Mouse (Mus musculus): ENCODE measurements around the gene Elp5. TPM values are rescaled to one million over a fixed set of nuclear protein-coding genes. Genes with fewer than 3 reads are reported as not detected.

The Elp5 gene
- polyA plus RNA-seq, 1 experiment = 77.6 TPM

DNA sequence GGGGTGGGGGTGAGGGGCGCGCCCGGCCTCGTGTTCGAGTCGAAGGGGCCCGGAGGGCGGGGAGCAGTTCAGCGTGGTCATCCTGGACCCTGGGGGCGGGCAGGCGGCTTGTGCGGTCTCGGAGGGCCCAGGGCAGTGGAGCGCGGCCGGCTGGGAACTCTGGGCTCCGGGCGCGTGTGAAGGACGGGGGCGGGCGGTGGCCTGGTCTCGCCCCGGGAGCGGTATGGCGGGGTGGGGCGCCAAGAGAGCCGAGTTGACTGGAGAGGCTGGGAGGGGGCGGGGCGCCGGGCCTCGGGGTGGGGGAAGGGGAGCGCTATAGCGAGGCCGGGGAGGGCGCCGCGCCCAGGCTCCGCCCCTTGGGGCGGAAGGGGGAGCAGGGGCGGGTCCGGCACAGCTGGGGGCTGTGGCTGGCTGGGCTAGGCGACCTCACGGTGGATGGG lies 14.8 kb upstream of the Elp5 start:
- H3K4me1 ChIP-seq (ENCODE audit: control insufficient read depth, insufficient read depth, low read length) = no peaks in the 10 kb centered on the region
- peak overlapping the region; percentile 80 for H3K4me3 ChIP-seq (ENCODE audit: low read depth, low read length)
- H3K27me3 ChIP-seq (ENCODE audit: control insufficient read depth, insufficient read depth, low read length, poor library complexity, severe bottlenecking) = no peaks in the 10 kb centered on the region
- peak overlapping the region; percentile 97 for H3K9ac ChIP-seq (ENCODE audit: low read depth, poor library complexity, severe bottlenecking)
- peak overlapping the region; percentile 66; the same call in 1 of the 2 replicates for H3K27ac ChIP-seq (ENCODE audit: insufficient read depth, low read length)
- TF ChIP-seq EP300 (IDR thresholded peaks at IDR 0.05; ENCODE audit: insufficient read depth, low read depth, low read length) (no peak), POLR2A (IDR thresholded peaks at IDR 0.05; ENCODE audit: insufficient read depth, low read length) (peak; percentile 28)
- no peaks in the 10 kb centered on the region for H3K9me3 ChIP-seq (replicated peaks; ENCODE audit: control insufficient read depth, insufficient read depth, low read length, poor library complexity, severe bottlenecking)
- H3K36me3 ChIP-seq (ENCODE audit: control insufficient read depth, insufficient read depth, low read length, poor library complexity, severe bottlenecking) = peaks cover 26% of the 10 kb centered on the region

GRCm38 (mm10) chr11:69996161-69997061 lies 14.1 kb upstream of the Elp5 start:
- Histone ChIP-seq H3K27me3 (ENCODE audit: control insufficient read depth, insufficient read depth, low read length, poor library complexity, severe bottlenecking) (no peaks in the 10 kb centered on the region), H3K36me3 (ENCODE audit: control insufficient read depth, insufficient read depth, low read length, poor library complexity, severe bottlenecking) (peaks cover 26% of the 10 kb centered on the region), H3K4me1 (ENCODE audit: control insufficient read depth, insufficient read depth, low read length) (no peaks in the 10 kb centered on the region), H3K27ac (ENCODE audit: insufficient read depth, low read length) (peak overlapping the region; percentile 66), H3K9me3 (replicated peaks; ENCODE audit: control insufficient read depth, insufficient read depth, low read length, poor library complexity, severe bottlenecking) (no peaks in the 10 kb centered on the region), H3K4me3 (ENCODE audit: low read depth, low read length) (peak overlapping the region; percentile 80), H3K9ac (ENCODE audit: low read depth, poor library complexity, severe bottlenecking) (peak overlapping the region; percentile 97)
- no peak for TF ChIP-seq CTCF (IDR thresholded peaks at IDR 0.05; ENCODE audit: low read depth, low read length)
- no peak for TF ChIP-seq EP300 (IDR thresholded peaks at IDR 0.05; ENCODE audit: insufficient read depth, low read depth, low read length)
- no peak for TF ChIP-seq POLR2A (IDR thresholded peaks at IDR 0.05; ENCODE audit: insufficient read depth, low read length)

DNA sequence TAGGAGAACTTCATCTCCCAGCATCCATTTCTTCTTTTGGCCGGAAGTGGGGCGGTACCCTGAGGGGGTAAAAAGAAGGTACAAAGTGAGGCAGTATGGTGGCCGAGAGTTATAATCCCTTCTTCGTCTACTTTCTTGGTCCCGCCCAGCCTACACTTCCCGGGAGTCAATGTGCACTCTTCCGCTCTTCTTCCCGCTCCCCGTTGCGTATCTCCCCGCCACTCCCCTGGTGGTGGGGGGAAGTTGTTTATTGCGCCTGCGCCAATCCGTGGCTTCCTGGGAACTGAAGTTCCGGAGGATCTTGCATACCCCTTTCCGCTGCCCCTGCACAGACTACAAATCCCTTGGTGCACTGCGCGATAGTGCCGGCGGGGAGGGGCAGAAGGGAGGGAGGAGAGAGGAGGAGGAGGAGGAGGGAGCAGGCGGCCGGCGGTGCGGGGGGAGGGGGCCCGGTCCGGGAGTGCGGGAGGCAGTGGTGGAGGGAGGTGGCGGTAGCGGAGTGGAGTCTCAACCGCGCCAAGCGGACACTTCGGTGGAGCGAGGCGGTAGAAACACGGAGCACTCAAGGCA lies 13.2 kb upstream of the Elp5 start, which contains the start of gene Phf23:
Gene Phf23, plus strand, starts transcription at position 387 of the 570 bp plus-strand sequence.
- Histone ChIP-seq H3K36me3 (ENCODE audit: control insufficient read depth, insufficient read depth, low read length, poor library complexity, severe bottlenecking) (peaks cover 26% of the 10 kb centered on the region), H3K4me1 (ENCODE audit: control insufficient read depth, insufficient read depth, low read length) (no peaks in the 10 kb centered on the region), H3K27me3 (ENCODE audit: control insufficient read depth, insufficient read depth, low read length, poor library complexity, severe bottlenecking) (no peaks in the 10 kb centered on the region), H3K9me3 (replicated peaks; ENCODE audit: control insufficient read depth, insufficient read depth, low read length, poor library complexity, severe bottlenecking) (no peaks in the 10 kb centered on the region), H3K4me3 (ENCODE audit: low read depth, low read length) (peak within 1 kb of the TSS; percentile 80), H3K27ac (ENCODE audit: insufficient read depth, low read length) (peak within 1 kb of the TSS; percentile 13), H3K9ac (ENCODE audit: low read depth, poor library complexity, severe bottlenecking) (peak within 1 kb of the TSS; percentile 97)
- no peak for TF ChIP-seq EP300 (IDR thresholded peaks at IDR 0.05; ENCODE audit: insufficient read depth, low read depth, low read length)
- TF ChIP-seq POLR2A (IDR thresholded peaks at IDR 0.05; ENCODE audit: insufficient read depth, low read length) = peak; percentile 74
- no peak for TF ChIP-seq CTCF (IDR thresholded peaks at IDR 0.05; ENCODE audit: low read depth, low read length)

- Histone ChIP-seq H3K27ac (ENCODE audit: insufficient read depth, low read length) (no peak overlapping the region), H3K9ac (ENCODE audit: low read depth, poor library complexity, severe bottlenecking) (no peak overlapping the region), H3K27me3 (ENCODE audit: control insufficient read depth, insufficient read depth, low read length, poor library complexity, severe bottlenecking) (no peaks in the 10 kb centered on the region), H3K9me3 (replicated peaks; ENCODE audit: control insufficient read depth, insufficient read depth, low read length, poor library complexity, severe bottlenecking) (no peaks in the 10 kb centered on the region), H3K36me3 (ENCODE audit: control insufficient read depth, insufficient read depth, low read length, poor library complexity, severe bottlenecking) (peaks cover 21% of the 10 kb centered on the region), H3K4me1 (ENCODE audit: control insufficient read depth, insufficient read depth, low read length) (no peaks in the 10 kb centered on the region), H3K4me3 (ENCODE audit: low read depth, low read length) (no peak overlapping the region)
- TF ChIP-seq CTCF (IDR thresholded peaks at IDR 0.05; ENCODE audit: low read depth, low read length) (peak; percentile 30), EP300 (IDR thresholded peaks at IDR 0.05; ENCODE audit: insufficient read depth, low read depth, low read length) (no peak), POLR2A (IDR thresholded peaks at IDR 0.05; ENCODE audit: insufficient read depth, low read length) (no peak)
These were observed 12.2 kb upstream of the Elp5 start for GRCm38 (mm10) chr11:69994401-69995090.

DNA sequence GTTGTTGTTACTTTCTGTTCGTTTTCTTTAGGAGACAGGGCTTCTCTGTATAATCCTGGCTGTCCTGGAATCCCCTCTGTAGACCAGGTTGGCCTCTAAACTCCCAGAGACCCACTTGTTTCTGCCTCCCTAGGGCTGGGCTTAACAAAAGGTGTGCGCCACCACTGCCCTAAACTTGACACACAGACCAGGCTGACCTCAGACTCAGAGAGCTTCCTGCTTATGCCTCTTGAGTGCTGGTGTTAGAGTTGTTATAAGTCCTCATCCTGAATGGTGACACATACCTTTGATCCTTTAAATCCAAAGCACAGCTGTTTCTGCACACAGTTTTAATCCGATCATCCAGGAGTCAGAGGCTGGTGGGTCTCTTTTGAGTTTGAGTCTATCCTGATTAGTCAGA lies 10.6 kb upstream of the Elp5 start:
- Histone ChIP-seq H3K9ac (ENCODE audit: low read depth, poor library complexity, severe bottlenecking) (no peak overlapping the region), H3K4me3 (ENCODE audit: low read depth, low read length) (no peak overlapping the region), H3K4me1 (ENCODE audit: control insufficient read depth, insufficient read depth, low read length) (no peaks in the 10 kb centered on the region)

More for the DNA sequence above, 10.6 kb upstream of the Elp5 start:
- Histone ChIP-seq H3K27ac (ENCODE audit: insufficient read depth, low read length) (no peak overlapping the region), H3K36me3 (ENCODE audit: control insufficient read depth, insufficient read depth, low read length, poor library complexity, severe bottlenecking) (peaks cover 8% of the 10 kb centered on the region), H3K9me3 (replicated peaks; ENCODE audit: control insufficient read depth, insufficient read depth, low read length, poor library complexity, severe bottlenecking) (no peaks in the 10 kb centered on the region), H3K27me3 (ENCODE audit: control insufficient read depth, insufficient read depth, low read length, poor library complexity, severe bottlenecking) (no peaks in the 10 kb centered on the region)
- TF ChIP-seq POLR2A (IDR thresholded peaks at IDR 0.05; ENCODE audit: insufficient read depth, low read length) (no peak), EP300 (IDR thresholded peaks at IDR 0.05; ENCODE audit: insufficient read depth, low read depth, low read length) (no peak), CTCF (IDR thresholded peaks at IDR 0.05; ENCODE audit: low read depth, low read length) (no peak)

Measured in ES-Bruce4 (cell line).